Mouse (Mus musculus) testis, adult 10 weeks (tissue): Measurements from ENCODE around the gene Il1f5. TPM values are rescaled to one million over a fixed set of nuclear protein-coding genes. Genes with fewer than 3 reads are reported as not detected.

Source experiments
- polyA plus RNA-seq: library from polyadenylated mRNA; stranded (reverse); fragments of 350-450 nt; fragmentation: Illumina TruSeq; extraction: RNeasy Lipid Tissue Mini Kit (QIAGEN cat#74804); gene quantifications from one replicate; pipeline ENCODE4 v1.2.3, GENCODE M21; 2014; ENCODE audit warnings: low read depth, low replicate concordance

Gene Il1f5
- not detected for polyA plus RNA-seq

GRCm38 (mm10) chr2:24276654-24277053, at the start of gene Il1f5:
Il1f5 (plus strand) TSS chr2:24276954.

GRCm38 (mm10) chr2:24290896-24291295, 14.1 kb downstream of the Il1f5 start, which contains the start of gene Il1f10:
Il1f10 (plus strand) TSS chr2:24291196.

Other genes with a start within 250 kb of the Il1f5 start
- gene Hnmt, start 227.6 kb upstream of the Il1f5 start, polyA plus RNA-seq, result 7.8 TPM
- gene Tbpl2, start 180.4 kb upstream of the Il1f5 start, polyA plus RNA-seq, result not detected
- not detected for gene Il1f8, start 123.8 kb upstream of the Il1f5 start, polyA plus RNA-seq
- not detected for gene Il1f9, start 90.5 kb upstream of the Il1f5 start, polyA plus RNA-seq
- not detected for gene Il1f6, start 61.5 kb upstream of the Il1f5 start, polyA plus RNA-seq
- gene Il1f10, start 14.2 kb downstream of the Il1f5 start, polyA plus RNA-seq, result not detected
- not detected for gene Il1rn, start 59.9 kb downstream of the Il1f5 start, polyA plus RNA-seq
- gene Psd4, start 90.6 kb downstream of the Il1f5 start, polyA plus RNA-seq, result 0.41 TPM
- gene Pax8, start 198.6 kb downstream of the Il1f5 start, polyA plus RNA-seq, result 0.20 TPM